Mouse (Mus musculus) testis, adult 2 months (tissue): ENCODE data around the gene Tsc1. TPM values are rescaled to one million over a fixed set of nuclear protein-coding genes. Genes with fewer than 3 reads are reported as not detected.

Experiments used
- H3K27ac ChIP-seq: fragments of 200-500 bp; 2 replicates; pipeline ENCODE4 v1.5.1; 2012; ENCODE audit warnings: low read depth, low read length; ENCODE audit not compliant: control insufficient read depth, insufficient read depth
- H3K27me3 ChIP-seq: fragments of 200-500 bp; 2 replicates; pipeline ENCODE4 v1.6.1; 2012; ENCODE audit warnings: mild to moderate bottlenecking, low read length, moderate library complexity; ENCODE audit not compliant: control insufficient read depth, insufficient read depth
- H3K36me3 ChIP-seq: fragments of 200-500 bp; 2 replicates; pipeline ENCODE4 v1.6.1; 2012; ENCODE audit warnings: mild to moderate bottlenecking, low read length; ENCODE audit not compliant: control insufficient read depth, insufficient read depth
- H3K4me1 ChIP-seq: fragments of 200-500 bp; 2 replicates; pipeline ENCODE4 v1.6.1; 2012; ENCODE audit warnings: low read length; ENCODE audit not compliant: control insufficient read depth, insufficient read depth
- H3K4me3 ChIP-seq: fragments of 200-500 bp; 2 replicates; pipeline ENCODE4 v1.5.1; 2012; ENCODE audit warnings: low read depth, mild to moderate bottlenecking, low read length, moderate library complexity, mixed read lengths; ENCODE audit not compliant: control insufficient read depth
- CTCF ChIP-seq: fragments of 200-500 bp; IDR thresholded peaks from 2 replicates; pipeline ENCODE4 v1.5.1; 2012; ENCODE audit warnings: low read depth, mild to moderate bottlenecking, inconsistent platforms, low read length, moderate library complexity; ENCODE audit not compliant: control insufficient read depth, insufficient read depth, insufficient replicate concordance
- POLR2A ChIP-seq: fragments of 200-500 bp; IDR thresholded peaks from 2 replicates; pipeline ENCODE4 v1.6.1; 2012; ENCODE audit warnings: low read depth, mild to moderate bottlenecking, inconsistent platforms, low read length, moderate library complexity; ENCODE audit not compliant: control insufficient read depth
- polyA plus RNA-seq: library from polyadenylated mRNA; depleted of rRNA; stranded (reverse); fragments of >200 nt; gene quantifications from 2 replicates; pipeline ENCODE4 v1.2.3, GENCODE M21; 2012

The Tsc1 gene
- polyA plus RNA-seq, 1 experiment, result 21.6 TPM

GRCm38 (mm10) chr2:28599569-28599900 lies 41.5 kb upstream of the Tsc1 start:
- no peaks in the 10 kb centered on the region for H3K27me3 ChIP-seq
- peaks cover 5% of the 10 kb centered on the region for H3K4me1 ChIP-seq
- H3K4me3 ChIP-seq, result no peak overlapping the region
- no peak overlapping the region for H3K27ac ChIP-seq
- H3K36me3 ChIP-seq, result no peaks in the 10 kb centered on the region
- TF ChIP-seq CTCF (no peak), POLR2A (no peak)

GRCm38 (mm10) chr2:28601720-28602590 lies 39.1 kb upstream of the Tsc1 start:
- H3K27ac ChIP-seq, result no peak overlapping the region
- no peak overlapping the region for H3K4me3 ChIP-seq
- H3K4me1 ChIP-seq, result peaks cover 5% of the 10 kb centered on the region
- H3K27me3 ChIP-seq, result no peaks in the 10 kb centered on the region
- TF ChIP-seq POLR2A (no peak), CTCF (no peak)
- H3K36me3 ChIP-seq, result no peaks in the 10 kb centered on the region

- no peaks in the 10 kb centered on the region for H3K27me3 ChIP-seq
- no peak for TF ChIP-seq CTCF
- no peak for TF ChIP-seq POLR2A
- no peak overlapping the region for H3K27ac ChIP-seq
- H3K4me3 ChIP-seq, result no peak overlapping the region
- peaks cover 5% of the 10 kb centered on the region for H3K4me1 ChIP-seq
- H3K36me3 ChIP-seq, result no peaks in the 10 kb centered on the region
Measured at GRCm38 (mm10) chr2:28603542-28603941, 37.5 kb upstream of the Tsc1 start.

GRCm38 (mm10) chr2:28605789-28606541 lies 35.1 kb upstream of the Tsc1 start:
- Histone ChIP-seq H3K27ac (no peak overlapping the region), H3K27me3 (no peaks in the 10 kb centered on the region), H3K36me3 (no peaks in the 10 kb centered on the region), H3K4me1 (peaks cover 5% of the 10 kb centered on the region), H3K4me3 (no peak overlapping the region)
- no peak for TF ChIP-seq POLR2A
- no peak for TF ChIP-seq CTCF

- Histone ChIP-seq H3K27ac (no peak overlapping the region), H3K4me3 (no peak overlapping the region), H3K36me3 (no peaks in the 10 kb centered on the region), H3K4me1 (peaks cover 7% of the 10 kb centered on the region), H3K27me3 (no peaks in the 10 kb centered on the region)
- TF ChIP-seq POLR2A (no peak), CTCF (no peak)
Measured at GRCm38 (mm10) chr2:28606601-28607340, 34.3 kb upstream of the Tsc1 start.

GRCm38 (mm10) chr2:28607341-28608165 lies 33.5 kb upstream of the Tsc1 start:
- no peak overlapping the region for H3K27ac ChIP-seq
- no peaks in the 10 kb centered on the region for H3K36me3 ChIP-seq
- H3K27me3 ChIP-seq, result no peaks in the 10 kb centered on the region
- TF ChIP-seq CTCF (no peak), POLR2A (no peak)
- no peak overlapping the region for H3K4me3 ChIP-seq
- H3K4me1 ChIP-seq, result peaks cover 2% of the 10 kb centered on the region
